Mouse (Mus musculus): ENCODE measurements around the gene Larp4b.

Gene Larp4b

DNA sequence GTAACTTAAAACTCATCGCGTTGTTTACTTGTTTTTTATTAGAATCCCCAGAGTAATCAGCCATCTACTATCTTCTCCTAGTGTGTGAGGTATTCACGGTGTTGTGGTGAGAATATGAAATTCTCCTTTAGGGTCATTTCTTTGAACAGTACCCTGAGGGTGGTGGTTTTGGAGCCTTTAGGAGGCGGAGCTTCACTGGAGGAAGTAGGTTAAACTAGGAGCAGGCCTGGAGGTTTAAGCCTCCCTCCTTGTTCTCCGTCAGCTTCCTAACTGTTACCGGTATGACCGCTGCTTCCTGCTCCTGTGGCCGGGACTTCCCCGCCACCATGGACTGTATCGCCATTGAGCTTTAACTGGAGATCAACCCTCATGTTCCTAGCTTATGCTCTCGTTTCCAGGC lies 86.5 kb downstream of the Larp4b start:
- DNase-seq = no peak

DNA sequence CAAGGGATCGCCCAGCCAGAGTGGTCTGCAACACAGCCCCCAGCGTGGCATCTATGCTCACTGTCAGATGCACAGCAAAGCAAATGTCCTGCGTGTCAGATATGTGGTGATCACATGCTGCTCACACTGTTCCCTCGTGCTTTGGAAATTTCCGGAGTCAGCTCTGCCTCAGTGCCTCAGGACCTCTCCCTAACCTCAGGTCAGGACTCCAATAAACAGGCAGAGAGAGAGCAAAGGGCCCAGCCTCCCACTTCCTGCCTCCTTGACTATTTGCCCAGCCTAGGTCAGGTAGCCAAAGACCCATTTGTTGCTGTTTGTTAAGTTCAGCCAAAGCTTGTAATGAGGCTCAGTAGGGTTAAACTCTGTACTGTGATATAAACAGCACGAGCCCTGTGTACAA lies 87.4 kb downstream of the Larp4b start:
- peak; percentile 87 for DNase-seq

DNA sequence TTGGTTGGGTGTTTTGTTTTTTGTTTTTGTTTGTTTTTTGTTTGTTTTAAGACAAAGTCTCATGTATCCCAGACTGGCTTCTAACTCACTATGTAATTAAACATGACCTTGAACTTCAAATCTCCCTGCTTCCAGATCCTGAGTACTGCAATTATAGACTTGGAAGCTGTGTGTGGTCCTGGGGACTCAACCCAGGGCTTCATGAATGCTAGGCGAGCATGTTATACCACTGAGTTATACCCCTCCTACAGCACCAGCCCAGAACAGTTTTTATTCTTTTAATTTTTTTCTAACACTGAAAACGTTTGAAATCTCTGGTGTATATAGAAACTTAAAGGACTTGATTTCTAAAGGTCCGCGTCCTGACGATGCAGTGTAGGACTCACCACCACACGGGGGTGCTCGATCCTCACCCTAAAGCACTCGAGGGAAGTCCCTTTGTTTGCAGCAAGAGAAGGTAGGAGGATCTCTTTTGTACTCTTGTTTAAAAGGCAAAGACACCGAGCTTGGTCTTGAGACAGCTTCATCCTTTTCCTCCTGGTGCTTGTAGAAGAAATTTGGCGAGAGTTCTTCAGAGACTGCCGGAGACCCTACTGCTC lies 88.1 kb downstream of the Larp4b start:
- peak; percentile 59 for DNase-seq

DNA sequence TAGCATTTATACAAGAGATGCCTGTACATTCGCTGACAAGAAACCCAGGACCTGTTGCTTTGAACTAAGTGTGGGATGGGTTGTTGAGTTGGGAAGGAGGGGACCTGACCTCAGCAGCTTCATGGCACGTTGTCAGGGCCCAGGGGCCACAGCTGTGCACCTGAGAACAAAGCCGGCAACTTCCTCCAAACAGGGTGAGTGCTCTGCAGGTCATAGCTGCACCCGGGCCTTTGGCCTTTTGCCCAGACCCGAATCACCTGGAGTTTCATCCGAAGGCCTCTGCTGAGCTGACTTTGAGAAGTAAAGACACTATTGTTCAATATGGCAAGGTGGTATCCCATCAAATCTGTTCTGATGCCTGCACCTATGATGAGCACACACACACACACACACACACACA lies 90.6 kb downstream of the Larp4b start:
- DNase-seq = no peak

DNA sequence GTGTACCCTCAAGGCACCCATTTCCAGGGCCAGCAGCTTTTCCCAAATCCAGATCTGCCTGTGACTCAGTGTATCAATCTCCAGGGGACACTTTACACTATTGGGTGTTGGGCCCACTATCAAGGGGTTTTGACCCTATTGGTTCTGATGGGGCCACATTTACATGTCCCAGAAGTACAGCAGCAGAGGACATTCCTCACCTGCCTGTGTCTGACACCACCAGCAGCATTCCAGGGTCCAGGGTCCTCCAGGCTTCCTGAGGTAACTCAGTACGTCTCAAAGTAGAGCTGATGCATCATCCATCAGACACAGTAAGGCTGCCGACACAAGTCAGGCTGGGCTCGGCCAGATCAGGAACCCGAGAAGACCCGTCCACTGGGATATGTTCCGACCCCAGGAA lies 91.0 kb downstream of the Larp4b start:
- DNase-seq = no peak

DNA sequence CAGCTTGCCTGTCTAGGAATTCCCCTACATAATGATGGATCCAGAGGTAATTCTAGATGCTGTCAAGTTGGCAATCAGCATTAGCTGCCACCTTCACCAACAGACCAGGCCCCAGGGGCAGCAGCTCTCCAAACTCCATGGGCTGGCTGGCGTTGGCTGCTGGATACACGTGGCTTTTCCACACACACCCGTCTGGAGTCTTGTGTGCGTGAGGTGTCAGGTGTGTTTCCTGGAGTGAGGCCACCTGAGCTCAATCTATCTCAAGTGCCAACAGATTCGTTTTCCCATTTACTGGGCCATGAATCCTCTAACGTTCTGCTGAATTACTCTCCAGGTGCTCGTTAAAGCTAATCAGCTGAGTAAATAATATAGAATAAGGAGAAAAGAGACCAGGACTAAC lies 93.5 kb downstream of the Larp4b start:
- DNase-seq = no peak

DNA sequence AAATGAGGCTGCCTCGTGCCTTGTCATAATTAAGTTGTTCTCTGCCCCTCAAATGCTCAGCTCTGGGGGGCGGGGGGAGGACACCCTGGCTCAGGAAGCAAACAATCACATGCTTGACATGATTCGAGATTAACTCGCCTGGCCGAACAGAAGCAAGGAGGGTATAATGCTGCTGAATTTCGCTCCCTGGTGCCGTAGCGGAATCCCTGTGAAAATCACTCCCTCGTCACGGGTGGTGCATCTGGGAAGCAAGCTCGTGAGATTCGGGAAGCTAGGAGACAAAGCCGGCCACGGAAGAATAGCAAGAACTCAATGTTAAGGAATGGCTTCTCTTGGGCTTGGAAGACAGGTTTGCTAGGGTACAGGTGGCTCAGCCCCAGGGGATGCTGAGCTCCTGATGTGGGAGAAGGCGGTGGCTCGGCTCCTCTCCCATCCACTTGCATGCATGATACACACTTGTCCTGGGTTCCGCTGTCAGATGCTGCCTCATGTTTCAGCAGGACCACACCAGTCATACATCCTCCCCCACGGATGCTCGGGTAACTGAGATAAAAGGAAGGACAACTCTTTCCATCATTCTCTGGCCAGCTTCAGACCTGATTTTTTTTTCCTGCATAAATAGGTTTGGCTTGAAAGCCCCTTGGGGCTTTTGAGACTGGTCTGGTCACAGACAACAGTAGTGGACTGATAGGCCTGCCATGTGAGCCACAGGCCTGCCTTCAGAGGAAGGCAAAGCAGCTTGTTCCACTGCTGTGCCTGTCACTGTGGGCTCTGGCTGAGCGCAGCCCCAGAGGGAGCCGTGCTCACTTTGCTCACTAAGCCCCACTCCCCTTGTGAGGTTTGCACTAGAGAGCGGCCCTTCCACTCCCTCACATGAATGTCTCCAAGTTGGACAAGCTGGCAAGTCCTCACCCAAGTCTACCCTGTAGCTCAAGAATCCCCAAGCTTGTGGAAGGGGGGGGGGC lies 94.2 kb downstream of the Larp4b start:
- DNase-seq = no peak

DNA sequence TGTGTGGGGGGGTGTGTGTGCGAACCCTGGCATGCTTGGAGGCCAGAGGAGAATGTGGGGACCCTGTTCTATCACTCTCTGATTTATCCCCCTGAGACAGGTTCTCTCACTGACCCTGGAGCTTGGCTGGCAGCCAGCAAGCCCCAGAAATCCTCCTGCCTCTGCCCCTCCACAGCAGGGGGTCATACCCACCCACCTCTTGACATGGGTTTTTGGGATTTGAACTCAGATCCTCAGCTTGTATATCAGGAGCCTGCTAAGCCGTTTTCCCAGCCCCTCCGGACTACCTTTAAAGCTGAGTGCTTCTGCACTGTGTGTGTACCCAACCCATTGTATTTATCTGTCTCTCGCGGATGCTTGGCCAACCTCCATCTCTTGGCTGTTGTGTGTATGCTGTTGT lies 95.8 kb downstream of the Larp4b start:
- no peak for DNase-seq

DNA sequence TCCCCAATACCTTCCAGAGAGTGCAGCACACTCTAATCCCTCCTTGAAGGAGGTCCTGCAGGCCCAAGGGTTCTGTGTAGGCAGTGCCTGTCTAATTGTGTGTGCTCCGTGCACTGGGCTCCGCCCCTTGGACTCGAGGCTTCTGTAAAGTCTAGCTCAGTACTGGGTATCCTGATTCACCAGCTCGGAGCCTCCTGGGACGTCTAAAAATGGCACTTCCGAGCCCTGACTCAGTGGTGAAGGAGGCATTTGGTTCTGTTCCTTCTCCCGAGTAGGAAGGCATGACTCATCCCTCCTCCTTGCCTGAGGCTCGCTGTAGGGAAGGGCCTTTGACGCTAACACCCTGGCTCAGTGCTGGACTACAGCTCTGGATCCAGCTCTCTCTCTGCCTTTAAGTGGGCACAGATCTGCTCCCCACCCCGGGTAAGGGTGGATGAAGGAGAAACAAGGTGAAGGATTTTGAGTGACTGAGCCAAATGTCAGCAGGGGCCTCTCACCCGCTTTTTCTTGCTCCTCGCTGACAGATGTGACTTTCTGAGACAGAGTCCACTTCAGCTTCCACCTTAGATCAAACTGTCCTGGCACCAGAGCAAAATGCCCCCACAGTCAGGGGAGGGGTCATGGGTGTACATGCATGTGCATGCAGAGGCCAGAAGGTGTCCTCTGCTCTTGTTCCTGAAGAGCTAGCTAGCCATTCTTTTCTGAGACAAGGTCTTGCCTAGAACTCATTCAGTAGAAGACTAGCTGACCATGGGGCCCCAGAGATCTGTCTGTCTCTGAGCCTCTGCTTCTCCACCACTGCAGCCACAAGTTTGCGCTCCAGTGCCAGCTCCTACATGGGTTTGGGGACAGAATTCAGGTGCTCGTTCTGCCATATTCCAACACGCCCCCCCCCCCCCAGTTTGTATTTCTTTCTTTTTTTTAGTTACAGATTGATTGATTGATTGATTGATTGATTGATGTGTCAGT lies 97.8 kb downstream of the Larp4b start:
- no peak for DNase-seq

DNA sequence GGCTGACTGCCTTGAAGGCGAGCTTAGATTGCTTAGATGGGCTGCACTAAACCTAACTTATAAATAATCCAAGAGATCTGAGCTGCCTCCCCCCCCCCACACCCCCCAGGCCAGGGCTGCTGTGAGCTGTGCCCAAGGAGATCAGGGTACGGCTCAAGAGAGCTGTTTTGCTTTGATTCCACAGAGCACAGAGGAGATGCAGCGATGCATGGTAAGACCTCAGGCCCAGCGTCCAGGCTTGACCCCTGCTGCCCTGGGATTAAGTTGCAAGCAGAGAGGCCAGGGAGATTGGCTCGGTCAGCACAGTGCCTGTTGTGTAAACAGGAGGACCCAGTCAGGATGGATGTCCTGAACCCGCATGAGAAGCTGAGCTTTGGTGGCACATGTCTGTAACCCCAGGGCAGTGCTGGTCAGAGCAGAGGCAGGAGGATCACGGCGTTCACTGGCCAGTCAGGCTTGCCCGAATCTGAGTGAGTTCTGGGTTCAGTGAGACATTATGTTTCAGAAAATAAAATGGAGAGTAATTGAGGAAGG lies 99.2 kb downstream of the Larp4b start:
- peak; percentile 51 for DNase-seq

DNA sequence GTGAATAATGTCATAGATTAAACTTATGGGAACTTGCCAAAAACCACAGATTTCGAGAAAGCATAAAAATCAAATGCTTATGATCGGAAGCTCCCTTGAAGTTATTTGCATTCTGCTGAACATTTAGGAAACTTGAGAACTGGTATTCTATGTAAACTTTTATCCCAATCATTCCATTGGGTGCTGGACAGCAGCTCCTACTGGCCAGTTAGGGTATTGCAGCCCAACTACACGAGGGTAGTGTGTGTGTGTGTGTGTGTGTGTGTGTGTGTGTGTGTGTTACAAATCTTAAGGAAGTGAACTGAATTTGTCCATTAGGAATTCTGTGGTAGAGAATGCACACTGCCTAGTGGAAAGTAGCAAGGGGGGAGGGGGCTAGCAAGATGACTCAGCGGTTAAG lies 101.0 kb downstream of the Larp4b start:
- DNase-seq = no peak

DNA sequence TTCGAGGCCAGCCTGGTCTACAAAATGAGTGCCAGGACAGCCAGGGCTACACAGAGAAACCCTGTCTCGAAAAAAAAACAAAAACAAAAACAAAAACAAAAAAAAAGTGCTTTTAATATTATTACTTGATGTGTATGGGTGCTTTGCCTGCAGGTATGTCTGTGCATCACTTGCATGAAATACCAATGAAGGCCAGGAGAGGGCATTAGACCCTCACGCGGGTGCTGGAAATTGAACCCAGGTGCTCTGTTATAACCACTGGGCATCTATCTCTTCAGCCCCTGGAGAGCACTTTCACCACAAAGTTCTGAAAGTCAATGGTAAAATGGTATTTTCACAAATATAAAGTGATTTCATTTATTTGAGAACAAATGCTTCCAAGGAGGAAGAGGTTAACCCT lies 101.9 kb downstream of the Larp4b start:
- DNase-seq = no peak

DNA sequence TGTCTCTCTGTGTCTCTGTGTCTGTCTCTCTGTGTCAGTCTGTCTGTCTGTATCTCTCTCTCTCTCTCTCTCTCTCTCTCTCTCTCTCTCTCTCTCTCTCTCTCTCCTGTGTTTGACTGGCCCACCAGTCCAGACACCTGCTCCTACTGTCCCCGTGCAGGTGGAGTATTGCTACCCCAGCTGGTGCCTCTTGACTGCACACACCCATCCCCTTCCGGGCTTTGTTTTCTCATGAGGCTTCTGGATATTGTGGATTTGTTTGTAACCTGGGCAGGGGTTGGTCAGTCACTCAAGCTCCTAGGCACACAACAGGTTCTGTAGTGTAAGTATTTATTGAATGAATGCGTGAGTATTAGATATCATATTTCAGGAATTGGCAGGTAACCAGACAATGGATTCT lies 104.4 kb downstream of the Larp4b start:
- no peak for DNase-seq

DNA sequence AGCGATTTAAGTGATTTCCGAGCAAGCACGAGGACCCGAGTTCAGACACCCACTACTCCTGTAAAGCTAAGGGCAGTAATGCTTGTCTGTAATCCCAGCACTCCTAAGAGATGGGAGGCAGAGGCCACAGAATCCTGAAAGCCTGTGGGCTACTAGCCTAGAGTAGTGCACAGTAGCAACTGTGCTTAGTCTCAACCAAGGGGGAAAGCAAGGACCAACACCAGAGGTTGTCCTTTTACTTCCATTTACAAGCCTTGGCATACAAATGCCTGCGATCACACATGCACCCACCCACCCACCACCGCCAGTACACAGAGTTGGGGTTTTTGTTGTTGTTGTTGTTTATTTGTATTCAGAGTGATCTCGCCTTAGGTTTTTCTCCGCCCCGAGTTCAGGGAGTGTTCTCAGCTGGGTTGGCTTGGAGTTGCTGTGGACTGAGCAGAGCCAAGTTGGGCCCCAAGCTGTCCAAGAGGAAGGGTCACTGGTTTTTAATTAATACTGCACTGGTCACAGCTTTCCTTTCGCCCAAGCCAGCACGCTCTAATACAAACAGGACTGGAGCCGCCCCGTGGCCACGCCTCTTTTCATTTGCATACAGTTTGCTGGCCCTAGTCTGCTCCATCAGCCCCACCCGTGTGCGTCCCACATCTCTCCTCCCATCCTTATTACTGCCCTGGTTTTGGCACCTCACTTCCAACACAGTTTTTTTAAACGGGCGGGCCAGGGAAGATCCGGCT lies 105.2 kb downstream of the Larp4b start:
- DNase-seq = no peak

DNA sequence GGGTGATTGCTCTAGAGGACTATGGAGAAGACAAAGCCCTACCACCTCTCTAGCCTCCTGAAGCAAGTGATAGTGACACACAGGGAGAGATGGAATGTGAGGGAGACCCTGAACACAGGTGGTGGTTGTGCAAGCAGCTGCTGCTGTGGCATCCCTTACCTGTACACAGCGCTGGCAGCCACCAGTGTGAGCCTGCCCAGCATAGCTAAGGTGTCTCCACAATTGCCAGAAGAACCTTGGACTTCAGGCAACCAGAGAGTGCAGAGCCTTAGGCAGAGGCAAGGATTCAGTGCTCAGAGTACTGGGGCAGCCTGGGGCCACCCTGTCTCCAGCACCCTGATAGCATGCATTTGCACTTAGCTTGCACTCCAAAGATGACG lies 105.8 kb downstream of the Larp4b start:
- no peak for DNase-seq

DNA sequence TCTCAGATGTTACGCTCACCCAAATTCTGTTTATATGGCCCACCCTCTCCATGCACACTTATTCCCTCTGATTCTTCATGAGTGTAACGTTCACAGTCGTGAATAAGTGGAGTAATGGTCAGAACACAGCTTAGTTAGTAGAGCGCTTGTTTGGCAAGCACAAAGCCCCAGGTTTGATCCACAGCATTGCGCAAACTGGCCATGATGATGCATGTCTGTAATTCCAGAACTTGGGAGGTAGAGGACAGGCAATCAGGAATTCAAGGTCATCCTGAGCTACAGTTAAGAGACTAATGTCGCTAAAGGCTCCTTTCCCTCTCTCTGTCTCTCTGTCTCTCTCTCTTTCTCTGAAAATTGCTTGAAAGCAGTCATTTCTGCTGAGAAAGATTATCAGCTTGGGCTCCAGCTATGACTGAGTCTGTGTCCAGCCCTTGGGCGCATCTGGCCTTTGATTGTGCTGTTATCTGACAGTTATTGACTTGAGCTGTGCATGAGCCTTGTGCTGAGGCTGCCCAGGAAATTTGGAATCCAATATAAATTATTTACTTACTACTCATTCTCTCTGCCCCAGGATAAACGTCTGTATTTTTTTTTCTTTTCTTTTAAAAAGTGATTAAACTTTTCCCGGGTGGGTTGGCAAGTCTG lies 129.2 kb downstream of the Larp4b start:
- no peak for DNase-seq

All from kidney, adult 11 months (tissue).